Mouse (Mus musculus) limb, embryonic 11.5 days (tissue): ENCODE data around the gene Stard10. TPM values are rescaled to one million over a fixed set of nuclear protein-coding genes. Genes with fewer than 3 reads are reported as not detected.

Source experiments
- ATAC-seq: fragments of 200-750 bp; cut with Nextera tagmentation; 2 replicates; pipeline ENCODE4 v1.8.0; 2017; ENCODE audit warnings: low read depth; ENCODE audit not compliant: insufficient number of reproducible peaks, low FRiP score, low TSS enrichment
- DNase-seq: peaks from one replicate; pipeline ENCODE4 v3.0.0-alpha.2; 2015; ENCODE audit warnings: low spot score
- H3K27ac ChIP-seq: fragments of 300-500 bp; sonication (generic); replicated peaks from 2 replicates; pipeline ENCODE4 v1.5.1; 2014; ENCODE audit warnings: low read depth, mild to moderate bottlenecking, low read length
- H3K27me3 ChIP-seq: fragments of 300-500 bp; sonication (generic); 2 replicates; pipeline ENCODE4 v1.6.1; 2014; ENCODE audit warnings: mild to moderate bottlenecking, low read length, mixed read lengths; ENCODE audit not compliant: control insufficient read depth, insufficient read depth
- H3K36me3 ChIP-seq: fragments of 300-500 bp; sonication (generic); 2 replicates; pipeline ENCODE4 v1.6.1; 2014; ENCODE audit warnings: mild to moderate bottlenecking, low read length, moderate library complexity, mixed read lengths; ENCODE audit not compliant: control insufficient read depth, insufficient read depth
- H3K4me1 ChIP-seq: fragments of 300-500 bp; sonication (generic); 2 replicates; pipeline ENCODE4 v1.6.1; 2014; ENCODE audit warnings: low read length, mixed read lengths; ENCODE audit not compliant: control insufficient read depth, insufficient read depth
- H3K4me2 ChIP-seq: fragments of 300-500 bp; sonication (generic); 2 replicates; pipeline ENCODE4 v1.6.1; 2014; ENCODE audit warnings: low read depth, mild to moderate bottlenecking, moderate library complexity; ENCODE audit not compliant: severe bottlenecking
- H3K4me3 ChIP-seq: fragments of 300-500 bp; sonication (generic); 2 replicates; pipeline ENCODE4 v1.5.1; 2014; ENCODE audit warnings: low read depth, low read length
- H3K9ac ChIP-seq: fragments of 300-500 bp; sonication (generic); 2 replicates; pipeline ENCODE4 v1.6.1; 2014; ENCODE audit warnings: mild to moderate bottlenecking, low read length
- H3K9me3 ChIP-seq: fragments of 300-500 bp; sonication (generic); 2 replicates; pipeline ENCODE4 v1.6.1; 2016; ENCODE audit warnings: low read length; ENCODE audit not compliant: control insufficient read depth
- WGBS: fragments of 180-500 bp; shearing (Covaris S2); extraction: QIAGEN DNeasy Blood & Tissue Kit; methylation state at CpG from one replicate; pipeline ENCODE4 v1.1.7; 2014; 5-methylcytosine and 5-hydroxymethylcytosine counted together
- polyA plus RNA-seq: library from polyadenylated mRNA; unstranded; fragments of >200 nt; fragmentation: Nextera tagmentation; extraction: Ambion mirVana; gene quantifications from 2 replicates; pipeline ENCODE4 v1.2.1, GENCODE M21; 2014

Gene Stard10
- polyA plus RNA-seq, 1 experiment from 2014 or later: 17.8 TPM

DNA sequence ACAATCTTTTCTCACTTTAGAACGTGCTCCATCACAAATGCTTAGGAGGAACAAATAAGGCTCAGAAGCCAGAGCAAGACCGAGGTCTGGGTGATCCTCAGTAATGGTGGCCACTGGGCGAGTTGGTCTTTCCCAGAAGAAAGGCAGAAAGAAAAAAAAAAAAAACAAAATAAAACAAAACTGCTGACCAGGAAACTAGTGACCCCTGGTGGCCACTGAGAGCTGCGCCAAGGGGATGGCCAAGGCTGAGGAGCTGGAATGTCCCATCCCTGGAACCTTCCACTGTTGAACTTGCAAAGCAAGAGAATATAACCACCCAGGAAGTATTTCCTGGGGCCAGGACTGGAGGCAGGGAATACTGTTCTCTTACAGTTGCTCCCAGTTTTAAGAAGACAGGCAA, 28.4 kb upstream of the Stard10 start:
- DNase-seq (peak; percentile 74), ATAC-seq (no peak)
- Histone ChIP-seq H3K36me3 (no peaks in the 10 kb centered on the region; the same call in 1 of the 2 replicates), H3K4me2 (no peak overlapping the region), H3K9ac (no peak overlapping the region), H3K4me1 (no peaks in the 10 kb centered on the region), H3K9me3 (no peaks in the 10 kb centered on the region), H3K27ac (no peak overlapping the region), H3K27me3 (no peaks in the 10 kb centered on the region), H3K4me3 (no peak overlapping the region)
- 41% methylated on average over 4 of the region's 4 CpGs for WGBS

DNA sequence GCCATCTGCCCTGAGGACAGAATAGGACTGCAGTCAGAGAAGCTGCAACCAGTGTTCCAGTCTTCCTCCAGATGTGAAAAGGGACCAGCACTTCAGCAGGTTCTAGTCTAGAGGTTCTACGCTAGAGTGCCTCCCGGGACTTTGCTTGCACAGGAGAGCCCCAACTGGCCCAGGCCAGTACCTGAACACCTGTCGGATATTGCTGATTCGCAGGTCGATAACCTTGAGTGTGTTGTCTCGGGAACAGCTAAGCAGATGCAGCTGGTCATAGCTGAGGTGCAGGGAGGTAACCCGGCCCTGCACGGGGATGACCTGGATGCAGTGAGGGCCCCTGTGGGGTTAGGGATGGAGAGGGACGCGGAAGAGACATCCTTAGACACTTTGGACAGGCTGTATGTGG, 26.5 kb upstream of the Stard10 start:
- H3K9ac ChIP-seq: no peak overlapping the region
- H3K27ac ChIP-seq: no peak overlapping the region
- H3K4me3 ChIP-seq: no peak overlapping the region
- ATAC-seq (no peak), DNase-seq (no peak)
- no peaks in the 10 kb centered on the region for H3K4me1 ChIP-seq
- no peaks in the 10 kb centered on the region for H3K9me3 ChIP-seq
- WGBS: 89% methylated on average over 10 of the region's 10 CpGs
- no peak overlapping the region for H3K4me2 ChIP-seq
- no peaks in the 10 kb centered on the region for H3K27me3 ChIP-seq
- no peaks in the 10 kb centered on the region; the same call in 1 of the 2 replicates for H3K36me3 ChIP-seq

DNA sequence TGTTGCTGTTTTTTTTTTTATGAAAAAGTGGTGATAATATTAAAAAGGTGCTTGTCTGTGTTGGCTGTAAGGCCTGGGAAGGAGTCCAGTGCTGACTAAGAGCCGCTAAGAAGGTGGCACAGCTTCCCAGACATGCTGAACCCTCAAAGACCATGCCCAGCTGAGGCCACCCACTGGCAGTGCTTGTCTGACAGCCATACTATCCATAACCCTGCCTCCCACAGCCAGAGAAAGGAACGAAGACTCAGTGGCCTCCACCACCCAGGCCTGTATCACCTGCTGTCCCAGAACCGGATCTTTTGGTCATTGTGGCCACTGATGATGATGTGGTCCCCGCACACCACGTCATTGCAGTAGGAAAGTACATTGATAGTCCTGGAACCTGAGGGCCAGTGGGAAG, 25.7 kb upstream of the Stard10 start:
- Histone ChIP-seq H3K9me3 (no peaks in the 10 kb centered on the region), H3K36me3 (no peaks in the 10 kb centered on the region; the same call in 1 of the 2 replicates), H3K9ac (no peak overlapping the region), H3K4me3 (no peak overlapping the region), H3K4me1 (no peaks in the 10 kb centered on the region), H3K27ac (no peak overlapping the region), H3K4me2 (no peak overlapping the region), H3K27me3 (no peaks in the 10 kb centered on the region)
- DNase-seq: no peak
- 87% methylated on average over 5 of the region's 5 CpGs for WGBS
- no peak for ATAC-seq

DNA sequence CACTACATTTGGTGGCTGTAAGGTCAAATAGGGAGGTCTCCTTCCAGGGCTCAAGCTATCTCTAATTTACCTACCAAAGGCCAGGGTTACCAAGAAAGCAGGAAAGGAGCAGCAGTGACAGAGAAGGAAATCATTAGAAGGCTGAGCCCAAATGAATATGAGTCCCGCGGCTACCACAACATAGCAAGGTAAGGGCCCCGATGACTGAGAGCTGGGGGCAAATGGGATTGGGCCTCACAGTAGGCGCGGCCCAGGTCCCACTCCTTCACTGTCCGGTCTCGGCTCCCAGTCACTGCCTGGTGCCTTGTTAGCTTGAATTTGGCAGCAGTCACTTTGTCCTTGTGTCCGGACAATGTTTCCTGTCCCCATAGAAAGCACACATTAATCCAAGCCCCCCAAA, 25.2 kb upstream of the Stard10 start:
- H3K4me3 ChIP-seq: no peak overlapping the region
- 90% methylated on average over 8 of the region's 8 CpGs for WGBS
- no peak overlapping the region for H3K27ac ChIP-seq
- H3K27me3 ChIP-seq: no peaks in the 10 kb centered on the region
- DNase-seq (no peak), ATAC-seq (no peak)
- no peaks in the 10 kb centered on the region for H3K4me1 ChIP-seq
- no peak overlapping the region for H3K9ac ChIP-seq
- no peaks in the 10 kb centered on the region for H3K9me3 ChIP-seq
- no peak overlapping the region for H3K4me2 ChIP-seq
- H3K36me3 ChIP-seq: no peaks in the 10 kb centered on the region; the same call in 1 of the 2 replicates

DNA sequence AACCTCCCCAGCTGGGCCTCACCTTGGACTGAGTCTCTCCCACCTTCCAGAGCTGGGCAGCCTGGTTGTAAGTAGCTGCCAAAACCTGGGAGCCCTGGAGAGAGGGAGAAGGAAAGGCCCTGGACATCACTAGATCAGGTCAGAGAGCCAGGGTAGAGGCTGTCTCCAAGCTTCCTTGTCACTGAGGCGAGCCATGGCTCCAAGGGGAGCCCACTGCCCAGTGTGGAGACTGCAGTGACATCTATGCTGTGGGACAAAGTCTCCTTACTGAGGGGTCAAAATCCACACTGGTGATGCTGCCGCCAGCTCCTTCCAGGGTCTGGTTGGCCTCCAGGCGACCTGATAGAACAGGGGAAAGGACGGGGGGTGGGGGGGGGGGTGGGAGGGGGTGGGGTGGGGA, 24.8 kb upstream of the Stard10 start:
- no peak for DNase-seq
- Histone ChIP-seq H3K4me2 (no peak overlapping the region), H3K9ac (no peak overlapping the region), H3K4me3 (no peak overlapping the region), H3K27ac (no peak overlapping the region), H3K9me3 (no peaks in the 10 kb centered on the region), H3K4me1 (no peaks in the 10 kb centered on the region), H3K27me3 (0 out of 2 replicates have a peak, but pooled peaks cover 1% of the 10 kb centered on the region), H3K36me3 (no peaks in the 10 kb centered on the region; the same call in 1 of the 2 replicates)
- no peak for ATAC-seq
- 70% methylated on average over 4 of the region's 4 CpGs for WGBS

DNA sequence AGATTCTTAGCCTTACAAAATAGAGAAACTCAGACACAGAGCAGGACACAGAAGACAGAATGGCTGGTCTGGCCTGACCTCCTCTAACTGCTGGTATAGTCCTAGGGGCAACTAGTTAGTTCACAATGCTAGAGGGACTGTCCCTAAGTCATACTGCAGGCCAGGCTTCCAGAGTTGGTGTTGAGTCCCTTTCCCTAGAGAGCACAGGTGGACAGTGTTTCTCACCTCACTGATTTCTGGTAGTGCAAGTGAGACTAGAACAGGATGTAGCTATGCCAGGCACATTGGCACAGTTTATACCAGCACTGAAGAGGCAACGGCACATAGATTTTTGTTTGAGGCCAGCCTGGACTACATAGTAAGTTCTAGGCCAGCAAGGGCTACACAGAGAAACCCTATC, 24.2 kb upstream of the Stard10 start:
- H3K27me3 ChIP-seq: 0 out of 2 replicates have a peak, but pooled peaks cover 2% of the 10 kb centered on the region
- 95% methylated on average over 1 of the region's 1 CpGs for WGBS
- no peak overlapping the region for H3K9ac ChIP-seq
- no peak overlapping the region for H3K27ac ChIP-seq
- no peak overlapping the region for H3K4me2 ChIP-seq
- DNase-seq (no peak), ATAC-seq (no peak)
- H3K4me1 ChIP-seq: no peaks in the 10 kb centered on the region
- no peaks in the 10 kb centered on the region for H3K9me3 ChIP-seq
- no peak overlapping the region for H3K4me3 ChIP-seq
- H3K36me3 ChIP-seq: no peaks in the 10 kb centered on the region; the same call in 1 of the 2 replicates

DNA sequence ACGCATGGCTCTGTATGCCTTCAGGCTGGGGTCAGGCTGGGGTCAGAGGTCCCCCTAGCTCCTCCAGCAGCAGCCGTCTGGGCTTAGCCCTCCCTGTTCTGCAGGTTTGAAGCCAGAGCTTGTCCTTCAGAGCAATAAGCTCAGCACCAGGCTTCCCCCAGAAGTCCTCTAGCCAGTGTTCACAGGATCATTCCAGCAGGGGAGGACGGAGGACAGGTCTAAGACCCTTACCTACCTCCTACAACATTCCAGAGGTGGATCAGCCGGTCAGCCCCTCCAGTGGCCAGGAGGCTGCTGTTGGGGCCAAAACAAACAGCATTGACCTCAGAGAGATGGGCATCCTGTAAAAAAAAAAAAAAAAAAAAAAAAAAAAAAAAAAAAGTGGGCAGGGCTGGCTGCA, 23.7 kb upstream of the Stard10 start:
- WGBS: 49% methylated on average over 4 of the region's 4 CpGs
- 0 out of 2 replicates have a peak, but pooled peaks cover 2% of the 10 kb centered on the region for H3K27me3 ChIP-seq
- no peaks in the 10 kb centered on the region for H3K36me3 ChIP-seq
- no peak overlapping the region for H3K9ac ChIP-seq
- H3K4me2 ChIP-seq: no peak overlapping the region
- ATAC-seq (no peak), DNase-seq (no peak)
- no peak overlapping the region for H3K27ac ChIP-seq
- no peaks in the 10 kb centered on the region for H3K4me1 ChIP-seq
- H3K9me3 ChIP-seq: no peaks in the 10 kb centered on the region
- no peak overlapping the region for H3K4me3 ChIP-seq

DNA sequence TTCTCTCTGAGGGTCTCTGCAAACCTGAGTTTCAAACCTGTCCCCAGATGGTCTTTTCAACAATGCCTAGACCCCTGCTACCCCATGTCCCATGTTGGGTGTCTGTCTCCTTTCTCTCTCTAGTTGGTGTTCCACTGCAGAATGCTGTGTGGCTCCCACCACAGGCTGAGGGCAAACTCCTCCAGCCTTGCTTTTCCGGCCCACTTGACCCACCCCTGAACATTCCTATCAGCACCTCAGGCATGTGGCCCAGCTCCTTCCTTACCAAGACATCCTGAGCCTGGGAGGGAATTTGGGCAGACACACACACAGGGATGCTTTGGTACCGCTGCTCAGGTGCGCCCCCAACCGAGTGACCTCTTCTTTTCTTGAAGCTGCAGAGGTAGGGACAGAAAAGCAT, 23.3 kb upstream of the Stard10 start:
- Histone ChIP-seq H3K27me3 (0 out of 2 replicates have a peak, but pooled peaks cover 2% of the 10 kb centered on the region), H3K36me3 (no peaks in the 10 kb centered on the region), H3K9me3 (no peaks in the 10 kb centered on the region), H3K4me3 (no peak overlapping the region), H3K4me1 (no peaks in the 10 kb centered on the region), H3K27ac (no peak overlapping the region), H3K9ac (no peak overlapping the region), H3K4me2 (no peak overlapping the region)
- DNase-seq (no peak), ATAC-seq (no peak)
- 53% methylated on average over 4 of the region's 4 CpGs for WGBS

DNA sequence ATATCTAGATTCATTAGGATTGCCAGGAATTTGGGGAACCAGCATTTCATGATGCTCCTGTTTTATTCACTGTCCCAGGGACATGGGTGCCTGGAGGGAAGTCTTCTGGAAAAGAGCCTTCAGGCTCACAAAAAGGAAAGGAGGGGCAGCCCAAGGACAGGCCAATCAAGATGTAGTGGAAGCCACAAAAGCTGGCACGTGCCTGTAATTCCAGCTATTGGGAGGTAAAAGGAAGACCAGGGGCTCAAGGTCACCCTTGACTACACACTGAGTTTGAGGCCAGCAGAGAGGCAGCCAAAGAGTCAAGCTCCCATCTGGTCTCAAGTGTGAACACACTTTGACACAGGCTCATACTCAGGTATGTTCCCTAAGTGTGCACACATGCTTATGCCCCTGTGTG, 21.4 kb upstream of the Stard10 start:
- ATAC-seq (no peak), DNase-seq (no peak)
- Histone ChIP-seq H3K4me1 (peaks cover 8% of the 10 kb centered on the region), H3K27ac (no peak overlapping the region), H3K4me3 (no peak overlapping the region), H3K4me2 (no peak overlapping the region), H3K36me3 (no peaks in the 10 kb centered on the region), H3K27me3 (0 out of 2 replicates have a peak, but pooled peaks cover 2% of the 10 kb centered on the region), H3K9me3 (no peaks in the 10 kb centered on the region), H3K9ac (no peak overlapping the region)
- 62% methylated on average over 1 of the region's 1 CpGs for WGBS
